Mouse (Mus musculus) lung, adult 2 months (tissue): ENCODE results near the gene Osbp2.

ENCODE experiments used
- CTCF ChIP-seq: fragments of 200-500 bp; IDR thresholded peaks from 2 replicates; pipeline ENCODE4 v1.5.1; 2011; ENCODE audit warnings: mild to moderate bottlenecking, low read length, control low read depth; ENCODE audit not compliant: insufficient read depth
- POLR2A ChIP-seq: fragments of 200-500 bp; IDR thresholded peaks from 2 replicates; pipeline ENCODE4 v1.6.1; 2011; ENCODE audit warnings: low read depth, mild to moderate bottlenecking, control low read depth, low read length, borderline replicate concordance; ENCODE audit errors: extremely low read depth

DNA sequence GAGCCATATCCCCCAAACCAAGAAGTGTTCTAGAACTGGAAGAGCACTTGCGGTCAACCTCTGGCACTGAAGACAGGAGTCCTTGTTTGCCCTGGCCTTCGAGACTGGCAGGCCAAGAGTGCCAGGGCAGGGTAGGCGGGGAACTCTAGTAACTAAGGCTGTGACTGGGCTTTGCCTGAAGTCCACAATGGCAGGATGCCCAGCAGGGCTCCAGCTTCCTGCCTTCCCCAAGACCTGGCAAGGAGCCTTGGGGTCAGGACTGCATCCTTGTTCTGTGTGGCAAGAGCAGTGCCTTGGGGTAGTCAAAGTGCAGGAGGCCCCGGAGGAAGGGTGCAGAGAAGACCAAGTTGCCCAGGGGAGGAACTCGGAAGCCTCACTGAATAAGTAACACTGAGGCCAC, 39.3 kb upstream of the Osbp2 start:
- TF ChIP-seq CTCF = no peak
- TF ChIP-seq POLR2A = peak; percentile 17; the same call in 1 of the 2 replicates
